Mouse (Mus musculus) left cerebral cortex, postnatal 14 days (tissue): ENCODE measurements at regions not wholly inside any gene's neighbourhood (a gene's known extent, or its start where the extent isn't known, plus 50 kb on each side); places are given as distances from the start of the nearest gene placed in this dataset.

Source experiments
- DNase-seq, 2 experiments: peaks; one replicate each; pipeline ENCODE4 v3.0.0; 2021 to 2022; ENCODE audit warnings: low spot score in 2 of 2, mixed read lengths in 1 of 2
- intact Hi-C: fragments of 180-260 bp; cut with DNase I; formaldehyde crosslinking; loops from one replicate; pipeline ENCODE4 v1.15.1; 2025

DNA sequence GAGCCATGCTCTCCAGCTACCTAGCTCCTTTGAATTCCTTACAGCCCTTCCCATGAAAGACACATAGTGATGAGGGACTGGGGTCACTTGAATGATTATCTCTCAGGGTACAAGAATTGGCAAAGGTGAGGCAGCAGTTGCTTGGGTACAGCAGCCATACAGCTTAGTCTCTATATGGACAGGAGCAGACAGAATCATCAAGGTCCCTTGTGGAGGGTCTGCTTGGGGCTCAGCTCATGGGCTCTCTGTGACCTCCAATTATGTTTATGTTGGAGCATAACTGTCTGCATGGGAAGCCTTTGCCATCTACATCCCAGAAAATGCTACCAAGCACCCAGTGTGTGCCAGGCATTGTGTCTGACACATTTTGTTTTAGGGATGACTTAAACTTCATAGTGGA is 118.4 kb upstream of the Lhcgr start:
- DNase-seq: no peak
- intact Hi-C loops: no loop called here

DNA sequence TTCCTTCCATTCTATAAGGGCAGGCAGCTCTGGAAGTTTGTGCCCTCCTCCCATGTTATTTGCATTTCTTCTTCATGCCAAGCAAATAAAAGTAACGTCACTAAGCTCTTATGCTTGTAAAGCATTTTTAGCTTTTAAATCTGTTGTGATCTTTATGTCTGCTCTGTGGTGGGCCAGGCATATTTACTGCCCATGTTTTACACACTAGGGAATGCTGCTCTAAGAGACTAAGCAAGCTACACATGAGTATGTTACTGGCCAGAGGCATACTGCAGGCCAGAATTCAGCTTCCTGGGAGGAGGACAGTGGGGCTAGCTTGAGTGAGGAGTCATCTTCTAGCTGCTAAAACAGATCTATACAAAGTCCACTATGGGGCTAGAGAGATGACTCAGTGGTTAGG is 110.0 kb upstream of the Lhcgr start:
- intact Hi-C loops: no loop called here
- DNase-seq: no peak

DNA sequence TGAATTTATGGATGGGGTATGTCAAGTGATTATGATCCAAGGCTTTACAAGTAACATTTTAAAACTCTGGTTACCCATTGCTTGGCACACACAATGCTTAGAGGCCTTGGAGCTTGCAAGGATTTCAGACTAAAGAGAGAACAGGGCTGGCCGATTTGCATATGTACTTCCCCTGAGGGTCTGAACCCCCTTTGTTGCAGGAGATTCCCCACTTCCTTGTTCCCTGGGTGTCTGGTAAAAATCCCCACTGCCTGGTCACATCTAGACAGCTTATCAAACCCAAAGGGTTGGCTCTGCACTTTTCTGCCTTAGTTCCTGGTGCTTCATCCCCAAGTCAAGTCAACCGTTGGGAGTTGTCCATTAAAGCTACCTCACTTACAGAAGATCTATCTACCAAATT is 109.1 kb upstream of the Lhcgr start:
- no peak for DNase-seq
- intact Hi-C loops: no loop called here

DNA sequence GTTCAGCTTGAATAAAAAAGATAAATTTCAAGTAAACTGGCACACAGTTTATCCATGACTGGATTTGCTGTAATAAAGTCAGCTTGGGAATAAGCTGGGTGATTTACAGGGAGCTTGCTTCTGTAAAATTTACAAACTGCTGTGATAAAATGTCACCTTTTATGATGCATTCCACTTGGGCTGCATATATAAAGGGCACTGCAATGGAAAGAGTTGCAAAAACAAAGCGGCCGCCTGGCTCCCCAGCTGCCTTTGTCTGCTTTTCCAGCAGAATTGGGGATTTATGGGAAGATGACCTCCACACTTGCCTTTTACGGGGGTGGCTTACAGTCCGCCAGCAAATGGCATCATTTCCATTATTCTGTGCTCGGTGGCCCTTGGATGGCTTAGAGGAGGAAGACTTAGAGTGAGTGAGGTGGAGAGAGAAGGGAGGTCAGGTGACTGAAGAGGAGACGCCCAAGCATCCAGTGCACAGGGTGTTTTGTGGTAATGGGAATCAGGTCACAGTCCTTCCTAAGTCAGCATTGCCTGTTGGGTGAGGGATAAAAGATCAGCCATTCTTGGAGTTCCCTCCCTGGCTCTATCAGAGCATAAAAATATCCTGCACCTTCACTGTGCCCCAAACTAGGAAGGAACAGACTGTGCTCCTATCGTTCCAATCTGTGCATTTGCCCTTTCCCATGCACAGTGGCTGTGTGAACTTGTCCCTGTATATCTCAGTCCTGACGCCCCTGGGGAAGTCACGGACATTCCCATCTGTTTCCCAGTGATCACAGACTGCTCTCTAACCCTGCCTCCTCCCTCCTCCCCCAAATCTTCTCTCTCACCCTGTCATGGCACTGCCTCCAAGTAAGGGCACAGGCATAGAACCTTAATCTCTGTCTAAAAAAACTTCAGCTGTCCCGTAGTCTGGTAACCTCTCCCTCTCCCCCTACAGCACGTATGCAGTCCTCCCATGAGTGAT is 107.2 kb upstream of the Lhcgr start:
- no peak for DNase-seq
- intact Hi-C loops: no loop called here

DNA sequence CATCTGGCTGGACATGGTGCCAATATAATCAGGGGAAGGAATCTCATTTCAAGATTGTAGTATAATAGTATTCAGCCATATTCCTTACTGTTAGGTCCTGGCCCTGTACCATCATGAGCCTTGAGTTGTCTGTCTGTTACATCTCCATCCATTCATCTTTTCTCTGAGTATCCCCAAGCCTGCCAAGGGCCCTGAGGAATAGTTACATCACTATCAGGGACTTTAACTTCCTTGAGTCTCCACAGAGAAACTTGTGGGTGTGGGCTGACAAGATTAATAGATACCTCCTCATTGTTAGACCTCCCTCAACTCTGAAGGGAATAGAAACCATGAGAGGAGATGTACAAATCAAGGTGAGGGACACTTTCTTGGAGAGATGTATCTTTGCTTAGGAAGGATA is 101.7 kb upstream of the Lhcgr start:
- DNase-seq: no peak
- intact Hi-C loops: no loop called here

DNA sequence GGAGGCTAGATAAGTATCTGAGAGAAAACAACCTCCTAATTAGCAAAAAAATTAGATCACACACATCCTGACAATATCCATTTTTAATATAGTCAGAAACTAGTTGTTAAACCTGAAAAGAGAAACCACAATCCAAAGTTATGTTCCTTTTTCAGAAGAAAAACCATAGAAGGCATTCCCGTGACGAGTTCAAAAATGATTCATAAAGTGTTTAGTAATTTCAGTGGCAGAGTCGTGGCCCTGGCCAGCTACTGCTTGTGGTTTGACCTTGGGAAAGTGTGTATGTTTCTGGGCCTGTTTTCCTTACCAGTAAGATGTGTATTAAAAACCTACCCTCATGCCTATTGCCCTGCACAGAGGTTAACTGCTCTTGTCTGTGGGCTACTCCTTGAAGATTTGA is 93.7 kb upstream of the Lhcgr start:
- intact Hi-C loops: no loop called here

DNA sequence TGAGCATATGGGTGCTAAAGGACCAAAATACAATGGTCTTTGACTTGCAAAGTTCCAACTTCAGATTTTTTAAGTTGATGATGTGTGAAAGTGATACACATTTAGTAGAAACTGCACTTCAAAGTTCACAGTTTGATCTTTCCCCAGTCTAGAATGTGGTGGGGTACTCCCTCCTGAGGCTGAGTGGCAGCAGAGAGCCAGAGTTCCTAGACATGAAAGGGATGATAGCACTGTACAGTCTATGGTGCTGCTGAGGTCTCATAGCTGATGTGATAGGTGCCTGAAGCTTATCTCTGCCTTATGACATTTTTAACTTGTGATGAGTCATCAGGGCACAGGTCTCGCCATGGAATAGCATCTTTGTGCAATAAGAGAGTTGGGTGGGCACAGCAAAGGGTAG is 87.9 kb upstream of the Lhcgr start:
- DNase-seq: no peak
- intact Hi-C loops: no loop called here

More for the DNA sequence above, 93.7 kb upstream of the Lhcgr start:
- no peak for DNase-seq

DNA sequence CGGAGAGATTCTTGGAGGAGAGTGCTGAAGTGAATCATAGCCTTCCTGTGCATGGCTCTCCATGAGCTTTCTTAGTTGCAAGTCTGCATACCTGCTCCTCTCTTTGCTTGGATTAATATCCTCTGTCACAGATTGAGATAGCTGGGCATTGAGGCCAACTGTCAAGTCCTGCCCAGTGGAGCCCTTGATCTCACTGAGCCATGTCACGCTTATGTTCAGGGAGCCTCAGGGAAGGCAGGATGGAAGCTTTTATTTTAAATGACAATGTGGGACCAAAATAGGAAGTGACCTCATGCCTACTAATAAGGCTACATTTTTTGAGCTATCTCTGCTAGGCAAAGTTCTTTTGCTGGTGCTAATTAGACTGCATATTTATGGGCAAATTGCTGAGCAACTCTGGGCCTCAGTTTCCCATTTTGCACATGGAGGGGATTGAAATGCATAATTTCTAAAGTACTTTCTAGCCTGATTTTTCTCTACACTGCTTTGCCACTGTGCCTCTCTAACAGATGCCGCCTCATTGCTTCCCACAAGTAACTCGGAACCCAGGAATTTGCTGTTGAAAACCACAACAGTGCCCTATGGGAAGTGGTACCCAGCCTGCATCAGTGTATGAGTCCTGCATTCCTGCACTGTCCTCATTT is 78.7 kb upstream of the Lhcgr start:
- intact Hi-C loops: no loop called here
- no peak for DNase-seq

DNA sequence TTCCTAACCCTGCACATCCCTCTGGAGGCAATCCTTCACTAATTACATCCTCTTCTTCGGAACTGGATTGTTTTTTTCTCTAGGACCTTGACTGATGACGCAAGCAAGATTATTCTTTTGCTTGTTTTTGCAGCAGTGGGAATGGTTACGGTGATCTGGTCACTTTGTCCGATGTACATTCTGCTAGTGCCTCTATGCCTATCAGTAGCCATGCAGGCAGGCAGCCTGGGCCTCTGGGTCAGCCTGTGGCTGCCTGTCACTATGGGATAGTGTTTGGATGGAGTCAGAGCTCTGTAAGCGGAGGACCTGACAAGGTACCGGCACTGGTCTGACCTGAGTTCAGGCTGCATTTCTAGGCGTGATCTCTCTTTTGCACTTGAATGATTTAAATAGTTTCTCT is 72.8 kb upstream of the Lhcgr start:
- intact Hi-C loops: no loop called here
- no peak for DNase-seq

DNA sequence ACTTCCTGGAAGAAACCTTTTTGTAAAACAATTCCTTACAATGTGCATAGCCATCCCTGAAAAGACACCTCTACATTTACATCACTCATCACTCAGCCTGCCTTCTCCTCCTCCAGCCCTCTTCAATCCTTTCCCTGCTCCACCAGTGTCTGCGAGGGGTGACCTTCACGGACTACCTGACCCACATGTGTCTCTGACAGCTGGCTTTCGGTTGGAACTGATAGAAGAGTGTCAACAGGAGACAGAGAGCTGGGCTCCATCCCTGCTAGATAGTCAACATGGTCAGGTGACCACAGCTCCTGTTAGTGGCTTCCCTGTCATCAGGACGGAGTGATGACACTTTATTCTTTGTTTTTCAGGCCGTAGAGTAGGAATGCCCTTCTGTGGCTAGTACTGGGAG is 72.4 kb upstream of the Lhcgr start:
- intact Hi-C loops: no loop called here
- DNase-seq: no peak

DNA sequence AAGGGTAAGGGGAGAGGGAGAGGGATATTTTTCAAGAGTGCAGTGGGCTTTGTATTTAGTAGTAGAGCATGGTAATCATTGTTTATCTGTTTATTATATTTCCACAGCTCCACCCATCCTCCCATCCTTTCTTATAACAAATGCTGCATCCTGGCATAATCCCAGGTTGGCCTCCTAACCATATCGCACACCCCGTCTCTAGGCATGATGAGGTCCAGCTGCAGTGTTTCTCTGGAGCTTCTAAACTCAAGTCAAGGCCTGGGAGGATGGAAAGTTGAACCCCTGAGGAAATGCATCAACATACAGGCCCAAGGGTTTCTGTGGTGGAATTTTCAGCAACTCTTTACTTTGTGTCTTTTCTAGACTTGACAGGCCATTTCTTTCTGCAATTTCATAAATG is 69.3 kb upstream of the Lhcgr start:
- DNase-seq: no peak
- intact Hi-C loops: no loop called here

DNA sequence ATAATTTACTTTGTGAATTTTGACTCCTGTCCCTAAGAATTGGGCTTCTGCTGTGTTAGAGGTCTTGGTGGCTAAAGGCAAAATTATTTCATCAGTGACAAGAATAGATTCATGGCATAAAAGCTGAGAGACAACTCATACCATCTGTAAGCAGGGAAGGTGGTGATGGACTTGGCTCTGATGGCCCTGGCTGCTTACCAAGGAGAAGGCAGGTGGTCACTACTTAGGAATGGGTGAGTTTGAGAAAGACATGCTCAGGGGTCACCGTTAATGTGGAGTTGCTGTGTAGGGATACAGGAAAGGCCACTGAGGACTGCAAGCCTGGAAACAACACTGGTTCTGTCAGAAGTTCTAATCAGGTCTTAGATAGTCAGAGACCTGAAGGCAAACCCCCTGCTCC is 68.8 kb upstream of the Lhcgr start:
- DNase-seq: no peak
- intact Hi-C loops: no loop called here

DNA sequence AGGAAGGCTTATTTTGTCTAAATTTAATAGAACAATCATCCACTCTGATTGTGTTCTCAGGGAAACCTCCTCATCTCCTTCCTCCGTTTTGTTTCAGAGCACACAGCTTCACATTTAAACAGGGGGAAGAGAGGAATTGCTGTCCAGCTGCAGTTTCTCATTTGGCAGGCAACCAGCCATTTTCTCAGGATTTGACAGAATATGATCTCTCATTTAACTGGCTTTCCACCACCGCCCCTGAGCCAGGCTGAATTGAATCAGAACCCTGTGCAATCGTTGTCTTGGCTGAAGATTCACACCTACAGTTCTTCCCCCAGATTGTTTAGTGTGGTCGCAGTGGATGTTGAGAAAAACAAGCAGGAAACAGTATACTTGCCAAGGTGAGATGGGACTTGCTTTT is 66.9 kb upstream of the Lhcgr start:
- DNase-seq: peak in 1 of 2 experiments; percentile 14
- intact Hi-C loops: no loop called here

DNA sequence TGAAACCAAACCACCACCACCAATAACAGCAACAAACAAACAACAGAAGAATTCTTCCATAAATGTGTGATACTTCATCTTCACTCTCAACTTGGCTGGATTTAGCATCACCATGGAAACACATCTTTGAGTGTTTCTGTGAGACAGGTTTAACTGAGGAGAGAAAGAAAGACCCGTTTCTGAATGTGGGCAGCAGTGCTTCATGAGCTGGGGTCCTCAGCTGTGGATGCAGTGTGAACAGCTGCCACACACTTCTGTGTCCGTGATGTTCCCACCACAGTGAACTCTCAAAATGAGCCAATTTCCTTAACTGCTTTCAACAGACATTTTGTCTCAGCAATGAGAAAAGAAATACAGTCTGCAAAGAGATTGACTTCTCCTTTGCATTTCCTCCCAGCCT is 55.5 kb upstream of the Lhcgr start:
- DNase-seq: peak; percentile 14 to 54

DNA sequence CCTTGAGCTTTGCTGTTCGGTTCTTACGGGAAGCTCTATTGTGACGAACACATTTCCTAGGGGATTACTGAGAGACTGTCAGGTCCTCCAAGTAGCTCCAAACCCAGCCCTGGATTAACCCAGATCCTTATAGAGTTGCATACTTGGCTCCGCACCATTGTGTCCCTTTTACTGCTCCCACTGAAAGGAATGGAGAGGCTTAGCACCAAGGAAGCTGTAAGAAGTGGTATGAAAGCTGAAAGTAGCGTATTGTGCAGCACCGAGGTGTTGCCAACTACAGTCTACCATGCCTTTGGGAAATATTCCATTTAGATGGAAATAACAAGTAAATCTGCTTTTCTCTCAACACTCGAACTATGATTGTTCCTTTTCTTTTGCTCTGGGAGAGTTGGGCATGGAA is 53.5 kb upstream of the Lhcgr start:
- peak; percentile 5 to 11 for DNase-seq
- intact Hi-C loops: no loop called here

More for the DNA sequence above, 55.5 kb upstream of the Lhcgr start:
- intact Hi-C loops: no loop called here
